Mouse (Mus musculus) liver, embryonic 14.5 days (tissue): ENCODE results near the gene Gstp2.

Source experiments
- CTCF ChIP-seq: IDR thresholded peaks from 2 replicates; pipeline ENCODE4 v1.5.1; 2016; ENCODE audit warnings: antibody characterized with exemption, low read depth, control low read depth
- EP300 ChIP-seq: IDR thresholded peaks from 2 replicates; pipeline ENCODE4 v1.6.1; 2016; ENCODE audit warnings: antibody characterized with exemption, low read depth

DNA sequence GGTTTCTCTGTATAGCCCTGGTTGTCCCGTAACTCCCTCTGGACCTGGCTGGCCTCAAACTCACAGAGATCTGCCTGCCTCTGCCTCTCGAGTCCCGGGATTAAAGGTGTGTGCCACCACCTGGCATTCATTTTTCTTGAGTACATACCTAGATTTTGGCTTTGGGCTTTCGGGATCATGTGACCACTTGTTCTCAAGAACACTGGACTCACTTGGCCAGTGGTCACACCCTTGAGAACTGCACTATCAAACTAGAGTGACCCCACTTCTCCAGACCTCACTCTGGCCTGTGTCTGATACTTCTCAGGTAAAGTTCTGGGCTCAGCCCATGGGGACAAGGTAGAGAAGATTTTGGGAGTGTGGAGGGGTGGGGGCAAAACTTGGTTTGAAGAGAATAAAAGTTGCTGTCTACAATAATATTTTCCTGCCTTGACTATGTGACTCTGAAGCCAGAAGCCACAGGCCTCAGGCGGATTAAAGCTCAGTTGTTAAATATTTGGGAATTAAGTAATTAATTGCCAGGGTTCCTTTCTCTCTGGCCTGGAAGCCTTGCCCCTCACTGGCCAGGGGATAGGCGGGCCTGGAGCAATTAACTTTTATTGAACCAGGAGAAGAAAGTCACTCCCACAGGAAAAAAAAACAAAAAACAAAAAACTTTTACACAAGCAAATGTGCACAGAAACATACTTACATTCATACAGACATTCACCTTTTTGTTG lies 27.0 kb upstream of the Gstp2 start:
- TF ChIP-seq CTCF, result no peak
- no peak for TF ChIP-seq EP300
